Mouse (Mus musculus): ENCODE data around the gene Fam71e2. TPM values are rescaled to one million over a fixed set of nuclear protein-coding genes. Genes with fewer than 3 reads are reported as not detected.

The Fam71e2 gene
- polyA plus RNA-seq (2021; fragmentation: Nextera tagmentation) = not detected in 2 replicates
- long read RNA-seq, experiment 1 = 0 reads
- long read RNA-seq, experiment 2 = 0 reads

DNA sequence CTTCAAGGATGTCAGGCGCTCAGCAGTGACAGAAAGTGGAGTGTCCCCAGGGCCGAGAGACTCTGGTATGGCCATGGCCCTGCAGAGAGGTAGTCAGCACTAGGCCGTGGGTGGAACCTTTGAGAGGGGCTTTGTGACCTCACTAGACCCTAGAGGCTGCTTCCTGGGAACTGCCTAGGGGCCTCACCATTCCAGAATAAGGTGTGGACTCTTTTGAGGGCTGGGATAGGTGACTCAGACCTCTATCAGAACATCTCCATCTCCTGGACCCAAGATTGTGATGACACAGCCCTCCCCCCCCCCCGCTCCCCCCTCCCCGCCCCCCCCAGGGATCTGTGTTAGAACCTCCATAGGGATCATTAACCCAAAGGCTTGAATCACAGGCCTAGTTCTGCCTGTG, at the start of gene Fam71e2:
Gene Fam71e2, minus strand, starts transcription at position 101 of the 400 bp plus-strand sequence.

DNA sequence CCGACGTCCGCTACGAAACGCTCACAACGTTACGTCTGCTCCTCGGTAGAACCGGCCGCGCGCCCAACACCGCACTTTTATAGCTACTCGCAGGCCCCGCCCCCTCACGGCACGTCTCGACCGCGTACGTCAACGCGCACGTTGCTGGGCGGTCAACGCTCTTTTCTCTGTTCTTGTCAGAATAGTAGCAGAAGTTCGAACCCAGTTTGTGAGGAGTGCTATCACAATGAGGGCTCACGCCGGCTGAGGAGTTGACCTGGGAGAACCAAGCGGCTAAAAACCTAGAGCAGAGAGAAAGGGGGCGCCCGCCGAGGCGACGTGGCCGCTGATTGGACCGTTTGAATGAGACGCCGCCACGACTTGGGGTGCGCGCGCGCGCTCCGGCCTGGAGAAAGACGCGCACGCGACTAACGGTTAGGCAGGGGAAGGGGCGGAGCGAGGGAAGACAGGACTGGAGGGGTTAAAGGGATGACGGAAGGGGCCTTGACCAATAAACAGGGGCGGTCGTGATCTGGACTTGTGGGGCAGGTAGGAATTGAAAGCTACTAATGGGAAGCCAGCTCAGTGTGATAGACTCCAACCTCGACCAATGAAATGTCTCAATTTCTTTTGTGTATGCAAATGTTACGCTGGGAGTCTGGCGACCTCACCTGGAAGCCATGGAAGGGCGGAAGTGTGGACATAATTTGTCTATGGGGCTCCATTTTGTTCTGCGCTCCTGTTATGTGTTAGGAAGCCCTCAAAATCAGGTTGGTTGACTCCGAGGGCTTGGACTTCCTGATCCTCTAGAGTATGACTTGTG, 41.4 kb upstream of the Fam71e2 start, which contains the start of gene Ube2s:
Gene Ube2s, minus strand, starts transcription at position 288 of the 802 bp plus-strand sequence.

DNA sequence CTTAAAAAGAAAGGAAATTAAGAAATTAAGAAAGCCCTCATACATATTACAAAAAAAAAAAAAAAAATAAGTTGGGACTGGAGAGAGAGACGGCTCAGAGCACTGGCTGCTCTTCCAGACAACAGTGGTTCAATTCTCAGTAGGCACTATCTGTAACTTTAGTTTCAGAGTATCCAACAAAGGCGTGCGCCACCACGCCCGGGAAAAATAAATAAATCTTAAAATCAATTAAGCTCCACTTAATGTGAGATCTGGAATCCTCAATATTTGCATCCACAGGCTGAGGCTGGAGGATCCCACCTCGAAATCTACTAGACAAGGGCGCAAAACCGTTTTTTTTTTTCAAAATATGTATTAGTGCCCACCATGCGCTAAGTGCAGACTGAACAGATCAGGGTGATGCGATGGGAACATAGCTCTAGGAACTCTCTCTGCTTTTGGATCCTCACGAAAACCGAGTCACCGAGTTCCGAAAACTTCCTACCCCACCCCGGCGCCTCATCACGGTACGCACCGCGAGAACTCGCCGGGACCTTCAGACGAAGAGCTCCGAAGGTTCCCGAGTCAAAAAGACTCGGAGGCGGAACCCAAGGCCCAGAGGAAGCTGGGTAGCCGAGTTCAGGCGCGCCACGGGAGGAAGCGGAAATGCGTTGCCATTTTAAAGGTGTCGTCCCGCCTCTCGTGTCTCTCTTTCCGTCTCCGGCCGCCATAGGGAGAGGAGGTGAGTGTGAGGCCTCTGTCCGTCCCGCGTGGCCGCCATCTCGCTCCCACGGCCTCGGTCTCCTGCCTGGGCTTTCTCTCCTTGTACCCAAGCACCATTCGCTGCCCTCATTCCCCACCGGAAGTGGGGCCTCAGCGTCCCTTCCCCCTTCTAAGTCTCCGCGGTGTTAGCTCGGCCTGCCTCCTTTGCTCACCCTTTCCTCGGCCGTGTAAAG, 21.4 kb upstream of the Fam71e2 start, which contains the start of gene Rpl28:
Gene Rpl28, plus strand, starts transcription at position 597 of the 935 bp plus-strand sequence.

DNA sequence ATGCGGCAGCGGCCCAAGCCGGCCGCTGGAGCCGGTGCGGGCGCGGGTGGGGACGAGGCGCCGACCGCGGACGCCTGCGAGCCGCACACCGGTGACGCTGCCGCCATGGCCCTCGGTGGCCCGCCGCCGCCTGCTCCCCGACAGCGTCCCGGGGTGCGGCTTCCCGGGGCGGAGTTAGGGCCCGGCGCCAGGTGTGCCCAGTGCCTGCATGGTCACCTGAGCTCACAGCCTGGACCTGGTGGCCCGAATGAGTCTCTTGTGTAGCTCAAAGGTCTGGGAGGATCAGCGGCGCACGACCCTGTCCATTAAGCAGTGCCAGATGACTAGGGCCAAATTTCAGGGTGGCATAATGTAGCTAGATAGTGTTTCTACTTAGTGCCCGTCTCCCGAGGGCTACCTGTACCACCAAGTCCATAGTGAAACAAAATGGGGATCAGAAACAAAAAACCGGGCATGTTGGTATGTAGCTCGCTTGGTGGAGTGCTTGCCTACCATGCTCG, 18.4 kb upstream of the Fam71e2 start, which contains the start of gene Tmem238:
Gene Tmem238, minus strand, starts transcription at position 221 of the 500 bp plus-strand sequence.

DNA sequence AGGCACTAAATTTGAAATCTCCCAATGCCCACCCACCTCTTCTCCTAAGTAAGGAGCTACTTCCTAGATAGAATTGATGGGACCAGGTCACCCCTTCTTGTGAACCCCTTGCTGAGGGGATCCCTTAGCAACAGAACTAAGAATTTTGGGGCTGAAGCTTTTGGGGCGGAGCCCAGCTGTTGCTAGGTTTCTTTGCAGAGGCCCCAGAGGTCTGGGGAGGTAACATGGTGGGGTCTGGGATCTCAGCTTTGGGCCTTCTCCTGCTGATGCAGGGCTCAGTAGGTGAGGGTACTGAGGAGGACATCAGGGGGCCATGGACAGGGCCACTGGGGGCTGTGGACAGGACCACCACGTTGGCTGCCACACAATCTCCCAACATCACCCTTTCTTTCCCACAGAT, 11.7 kb upstream of the Fam71e2 start, which contains the start of the genes Il11 and Tmem190:
Gene Il11, minus strand, starts transcription at position 101 of the 400 bp plus-strand sequence.
Gene Tmem190, plus strand, starts transcription at position 179 of the 400 bp plus-strand sequence.

DNA sequence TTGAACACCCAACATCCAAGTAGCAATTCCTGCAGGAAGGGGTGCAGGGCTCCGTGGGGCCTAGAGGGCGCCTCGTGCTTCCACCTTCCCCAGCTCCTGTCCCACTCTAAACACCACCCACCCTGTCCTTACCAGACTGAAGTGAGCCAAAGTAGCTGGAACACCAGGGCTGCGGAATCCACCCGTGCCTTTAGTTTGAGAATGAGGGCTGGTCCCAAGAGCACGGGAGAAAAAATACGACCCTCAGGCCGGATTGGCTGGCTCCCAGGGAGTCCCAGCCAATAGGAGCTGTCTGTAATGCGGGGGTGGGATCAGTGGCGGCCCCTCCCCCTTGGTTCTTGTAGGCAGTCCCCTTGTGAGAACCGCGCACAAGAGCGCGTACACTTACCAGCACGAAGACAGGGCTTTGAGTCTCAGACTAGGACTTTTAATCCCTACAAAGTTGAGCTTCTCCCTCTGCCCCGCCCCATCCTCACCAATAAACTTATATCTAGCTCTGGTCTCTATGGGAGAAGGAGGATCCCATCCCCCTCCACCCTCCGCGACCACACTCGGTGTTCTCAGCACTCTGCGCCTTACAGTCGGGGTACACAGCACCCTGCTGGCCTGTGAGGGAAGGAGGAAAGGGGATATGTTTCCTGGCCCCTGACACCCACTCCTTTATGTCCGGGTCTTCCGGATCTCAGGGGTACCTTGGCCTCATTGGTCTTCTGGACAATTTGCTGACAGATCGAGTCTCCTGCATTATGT, 18.1 kb downstream of the Fam71e2 start, which contains the start of gene Cox6b2:
Gene Cox6b2, minus strand, starts transcription at position 274 of the 750 bp plus-strand sequence.

DNA sequence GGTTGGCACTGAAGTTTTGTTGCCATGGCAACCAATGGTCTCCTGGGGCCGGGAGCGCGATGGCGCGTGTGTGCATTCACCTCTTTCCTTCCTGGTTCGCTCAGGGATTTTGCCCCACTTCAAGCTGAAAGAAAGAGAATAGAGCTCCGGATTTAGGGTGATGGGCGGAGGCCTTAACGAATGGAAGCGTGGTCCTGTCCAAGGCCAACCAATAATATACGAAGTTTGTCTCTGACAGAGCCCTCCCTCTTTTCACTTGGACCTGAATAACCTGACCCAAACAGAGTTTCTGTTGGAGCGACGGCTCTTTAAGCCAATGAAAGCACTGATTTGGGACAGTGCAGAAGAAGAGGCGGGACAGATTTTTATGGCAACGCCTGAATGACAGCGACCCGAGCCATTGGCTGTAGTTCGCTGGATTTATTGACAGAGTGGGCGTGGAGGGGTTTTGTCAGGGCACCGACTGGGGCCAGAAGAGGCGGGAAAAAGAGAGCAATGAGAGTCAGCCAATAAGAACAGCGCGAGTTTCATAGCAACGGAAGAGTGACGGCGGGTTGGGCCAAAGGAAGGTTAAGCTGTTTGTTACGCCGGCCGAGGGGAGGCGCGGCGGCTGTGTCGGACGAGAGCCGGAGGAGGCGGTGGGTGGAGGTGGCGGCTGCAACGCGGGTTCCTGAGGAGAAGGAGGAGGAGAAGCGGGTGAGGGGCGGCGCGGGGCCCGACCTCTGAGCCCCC, 31.4 kb downstream of the Fam71e2 start, which contains the start of gene Kmt5c:
Gene Kmt5c, plus strand, starts transcription at position 572 of the 732 bp plus-strand sequence.

DNA sequence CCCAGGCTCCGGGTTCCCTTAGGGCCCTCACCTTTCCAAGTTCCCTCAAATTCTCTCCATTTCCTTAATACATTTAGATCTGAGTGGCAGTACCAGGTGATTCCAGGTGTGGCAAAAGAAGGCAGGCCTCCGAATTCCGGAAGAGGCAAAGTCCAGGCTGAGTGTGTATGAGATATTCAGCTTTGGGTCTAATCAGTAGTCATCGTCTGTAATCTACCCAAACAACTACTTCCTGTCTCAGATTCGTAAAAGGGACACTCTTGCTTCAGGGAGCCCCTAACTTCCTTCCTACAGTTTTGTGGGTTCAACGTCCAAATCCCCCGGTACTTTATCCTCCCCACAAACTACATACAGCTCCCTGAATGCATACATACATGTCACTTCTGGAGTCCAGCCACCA, 45.9 kb downstream of the Fam71e2 start, which contains the start of gene Tmem150b:
Gene Tmem150b, minus strand, starts transcription at position 81 of the 400 bp plus-strand sequence.

Other genes starting within 250 kb of the Fam71e2 start
- 0.31 TPM in 1 of 2 replicates, not detected in the other for gene Tnni3, start 247.1 kb downstream of the Fam71e2 start, polyA plus RNA-seq (2021; fragmentation: Nextera tagmentation)
- 0.36 and 0.69 TPM in 2 replicates for gene Dnaaf3, start 238.8 kb downstream of the Fam71e2 start, polyA plus RNA-seq (2021; fragmentation: Nextera tagmentation)
- gene Syt5, start 223.8 kb downstream of the Fam71e2 start, polyA plus RNA-seq (2021; fragmentation: Nextera tagmentation) = 292 and 326 TPM in 2 replicates
- gene Ptprh, start 167.3 kb downstream of the Fam71e2 start, polyA plus RNA-seq (2021; fragmentation: Nextera tagmentation) = 0.05 and 0.08 TPM in 2 replicates
- gene Tmem86b, start 139.9 kb downstream of the Fam71e2 start, polyA plus RNA-seq (2021; fragmentation: Nextera tagmentation) = 0.38 TPM in 1 of 2 replicates, not detected in the other
- 3.4 and 5.9 TPM in 2 replicates for gene Ppp6r1, start 112.3 kb downstream of the Fam71e2 start, polyA plus RNA-seq (2021; fragmentation: Nextera tagmentation)
- gene Hspbp1, start 86.2 kb downstream of the Fam71e2 start, polyA plus RNA-seq (2021; fragmentation: Nextera tagmentation) = 137 and 145 TPM in 2 replicates
- gene Brsk1, start 80.7 kb downstream of the Fam71e2 start, polyA plus RNA-seq (2021; fragmentation: Nextera tagmentation) = 3.8 and 6.0 TPM in 2 replicates
- gene Tmem150b, start 46.1 kb downstream of the Fam71e2 start, polyA plus RNA-seq (2021; fragmentation: Nextera tagmentation) = not detected in 2 replicates
- 4.3 and 4.5 TPM in 2 replicates for gene Kmt5c, start 31.2 kb downstream of the Fam71e2 start, polyA plus RNA-seq (2021; fragmentation: Nextera tagmentation)
- gene Cox6b2, start 18.2 kb downstream of the Fam71e2 start, polyA plus RNA-seq (2021; fragmentation: Nextera tagmentation) = 19.8 and 42.8 TPM in 2 replicates
- gene Il11, start 11.6 kb upstream of the Fam71e2 start, polyA plus RNA-seq (2021; fragmentation: Nextera tagmentation) = 0.18 and 0.45 TPM in 2 replicates
- not detected in 2 replicates for gene Tmem190, start 11.6 kb upstream of the Fam71e2 start, polyA plus RNA-seq (2021; fragmentation: Nextera tagmentation)
- 7.2 and 9.5 TPM in 2 replicates for gene Tmem238, start 18.4 kb upstream of the Fam71e2 start, polyA plus RNA-seq (2021; fragmentation: Nextera tagmentation)
- 1,085 and 1,204 TPM in 2 replicates for gene Rpl28, start 21.6 kb upstream of the Fam71e2 start, polyA plus RNA-seq (2021; fragmentation: Nextera tagmentation)
- gene Ube2s, start 41.3 kb upstream of the Fam71e2 start, polyA plus RNA-seq (2021; fragmentation: Nextera tagmentation) = 16.3 and 20.3 TPM in 2 replicates
- gene Shisa7, start 73.4 kb upstream of the Fam71e2 start, polyA plus RNA-seq (2021; fragmentation: Nextera tagmentation) = 11.7 and 13.1 TPM in 2 replicates
- 17.0 and 20.1 TPM in 2 replicates for gene Isoc2b, start 99.0 kb upstream of the Fam71e2 start, polyA plus RNA-seq (2021; fragmentation: Nextera tagmentation)
- 0.87 and 0.94 TPM in 2 replicates for gene Isoc2a, start 105.9 kb upstream of the Fam71e2 start, polyA plus RNA-seq (2021; fragmentation: Nextera tagmentation)
- gene Gm36210, start 135.2 kb upstream of the Fam71e2 start, polyA plus RNA-seq (2021; fragmentation: Nextera tagmentation) = 0.14 and 0.29 TPM in 2 replicates
- gene Zfp628, start 143.9 kb upstream of the Fam71e2 start, polyA plus RNA-seq (2021; fragmentation: Nextera tagmentation) = 0.75 and 0.93 TPM in 2 replicates
- gene Nat14, start 150.7 kb upstream of the Fam71e2 start, polyA plus RNA-seq (2021; fragmentation: Nextera tagmentation) = 136 and 147 TPM in 2 replicates
- 0.04 and 0.05 TPM in 2 replicates for gene Ssc5d, start 154.5 kb upstream of the Fam71e2 start, polyA plus RNA-seq (2021; fragmentation: Nextera tagmentation)
- gene Sbk2, start 193.1 kb upstream of the Fam71e2 start, polyA plus RNA-seq (2021; fragmentation: Nextera tagmentation) = 0.31 and 0.74 TPM in 2 replicates
- 0.08 and 0.15 TPM in 2 replicates for gene Sbk3, start 199.9 kb upstream of the Fam71e2 start, polyA plus RNA-seq (2021; fragmentation: Nextera tagmentation)
- 6.2 and 8.0 TPM in 2 replicates for gene Zfp579, start 224.9 kb upstream of the Fam71e2 start, polyA plus RNA-seq (2021; fragmentation: Nextera tagmentation)
- 11.0 and 13.9 TPM in 2 replicates for gene Zfp524, start 243.1 kb upstream of the Fam71e2 start, polyA plus RNA-seq (2021; fragmentation: Nextera tagmentation)
- 13.3 and 16.7 TPM in 2 replicates for gene Fiz1, start 243.4 kb upstream of the Fam71e2 start, polyA plus RNA-seq (2021; fragmentation: Nextera tagmentation)
- 0.31 TPM in 1 of 2 replicates, not detected in the other for gene Gm44973, start 244.2 kb upstream of the Fam71e2 start, polyA plus RNA-seq (2021; fragmentation: Nextera tagmentation)
- 1.5 and 2.0 TPM in 2 replicates for gene Zfp865, start 249.1 kb upstream of the Fam71e2 start, polyA plus RNA-seq (2021; fragmentation: Nextera tagmentation)
- 65.2 and 75.8 TPM in 2 replicates for gene Ccdc106, start 249.3 kb upstream of the Fam71e2 start, polyA plus RNA-seq (2021; fragmentation: Nextera tagmentation)